Mouse (Mus musculus) midbrain, embryonic 15.5 days (tissue): ENCODE data around the gene Zmynd10. TPM values are rescaled to one million over a fixed set of nuclear protein-coding genes. Genes with fewer than 3 reads are reported as not detected.

Experiments used
- ATAC-seq: fragments of 200-750 bp; cut with Nextera tagmentation; replicated peaks from 2 replicates; pipeline ENCODE4 v1.8.0; 2017; ENCODE audit warnings: moderate TSS enrichment
- H3K27ac ChIP-seq: fragments of 300-500 bp; sonication (generic); 2 replicates; pipeline ENCODE4 v1.5.1; 2015; ENCODE audit warnings: mild to moderate bottlenecking, inconsistent platforms
- H3K27me3 ChIP-seq: fragments of 300-500 bp; sonication (generic); replicated peaks from 2 replicates; pipeline ENCODE4 v1.6.1; 2015; ENCODE audit warnings: inconsistent platforms
- H3K36me3 ChIP-seq: fragments of 300-500 bp; sonication (generic); replicated peaks from 2 replicates; pipeline ENCODE4 v1.6.1; 2015; ENCODE audit warnings: inconsistent platforms
- H3K4me1 ChIP-seq: fragments of 300-500 bp; sonication (generic); 2 replicates; pipeline ENCODE4 v1.6.1; 2015; ENCODE audit warnings: inconsistent platforms
- H3K4me2 ChIP-seq: fragments of 300-500 bp; sonication (generic); 2 replicates; pipeline ENCODE4 v1.6.1; 2015; ENCODE audit warnings: inconsistent platforms, mild to moderate bottlenecking, moderate library complexity
- H3K4me3 ChIP-seq: fragments of 300-500 bp; sonication (generic); 2 replicates; pipeline ENCODE4 v1.5.1; 2015; ENCODE audit warnings: mild to moderate bottlenecking, inconsistent platforms
- H3K9ac ChIP-seq: fragments of 300-500 bp; sonication (generic); 2 replicates; pipeline ENCODE4 v1.6.1; 2015; ENCODE audit warnings: mild to moderate bottlenecking, inconsistent platforms
- H3K9me3 ChIP-seq: fragments of 300-500 bp; sonication (generic); 2 replicates; pipeline ENCODE4 v1.6.1; 2016; ENCODE audit warnings: inconsistent platforms
- WGBS: fragments of 180-500 bp; shearing (Covaris S2); methylation state at CpG from one replicate; pipeline ENCODE4 v1.1.7; 2015; ENCODE audit warnings: mixed read lengths; 5-methylcytosine and 5-hydroxymethylcytosine counted together
- polyA plus RNA-seq: library from polyadenylated mRNA; unstranded; fragments of >200 nt; fragmentation: Nextera tagmentation; extraction: Ambion mirVana; gene quantifications from 2 replicates; pipeline ENCODE4 v1.2.1, GENCODE M21; 2015

Gene Zmynd10
- polyA plus RNA-seq, 1 experiment from 2014 or later, result 4.6 TPM

GRCm38 (mm10) chr9:107587833-107588639, 40.9 kb downstream of the Zmynd10 start:
- WGBS, result 7% methylated on average over 33 of the region's 33 CpGs

GRCm38 (mm10) chr9:107590058-107590772, 43.1 kb downstream of the Zmynd10 start:
- WGBS, result 93% methylated on average over 25 of the region's 25 CpGs

More at GRCm38 (mm10) chr9:107587833-107588639, 40.9 kb downstream of the Zmynd10 start:
- Histone ChIP-seq H3K4me1 (peaks cover 14% of the 10 kb centered on the region), H3K9ac (peak overlapping the region; percentile 46), H3K9me3 (no peaks in the 10 kb centered on the region), H3K4me2 (peak overlapping the region; percentile 65), H3K27ac (no peak overlapping the region), H3K27me3 (no peaks in the 10 kb centered on the region), H3K4me3 (peak overlapping the region; percentile 60), H3K36me3 (peaks cover 7% of the 10 kb centered on the region; the same call in 1 of the 2 replicates)
- ATAC-seq, result no peak; the same call in 1 of the 2 replicates

GRCm38 (mm10) chr9:107590773-107591060, 43.6 kb downstream of the Zmynd10 start:
- Histone ChIP-seq H3K4me1 (peaks cover 14% of the 10 kb centered on the region), H3K4me2 (no peak overlapping the region), H3K9me3 (no peaks in the 10 kb centered on the region), H3K9ac (no peak overlapping the region), H3K36me3 (peaks cover 11% of the 10 kb centered on the region; the same call in 1 of the 2 replicates), H3K4me3 (no peak overlapping the region), H3K27ac (no peak overlapping the region), H3K27me3 (no peaks in the 10 kb centered on the region)
- WGBS, result 96% methylated on average over 6 of the region's 6 CpGs
- no peak for ATAC-seq

More at GRCm38 (mm10) chr9:107590058-107590772, 43.1 kb downstream of the Zmynd10 start:
- peaks cover 11% of the 10 kb centered on the region; the same call in 1 of the 2 replicates for H3K36me3 ChIP-seq
- H3K9me3 ChIP-seq, result no peaks in the 10 kb centered on the region
- H3K4me1 ChIP-seq, result peaks cover 14% of the 10 kb centered on the region
- no peak for ATAC-seq
- no peak overlapping the region for H3K27ac ChIP-seq
- no peak overlapping the region for H3K4me3 ChIP-seq
- no peak overlapping the region for H3K9ac ChIP-seq
- H3K4me2 ChIP-seq, result no peak overlapping the region
- H3K27me3 ChIP-seq, result no peaks in the 10 kb centered on the region

- 82% methylated on average over 11 of the region's 11 CpGs for WGBS
- Histone ChIP-seq H3K27me3 (no peaks in the 10 kb centered on the region), H3K36me3 (peaks cover 11% of the 10 kb centered on the region; the same call in 1 of the 2 replicates), H3K4me3 (no peak overlapping the region), H3K4me1 (peaks cover 7% of the 10 kb centered on the region), H3K27ac (no peak overlapping the region), H3K9me3 (no peaks in the 10 kb centered on the region), H3K4me2 (no peak overlapping the region), H3K9ac (no peak overlapping the region)
- ATAC-seq, result no peak
Measured at GRCm38 (mm10) chr9:107593101-107593976, 46.2 kb downstream of the Zmynd10 start.

- 71% methylated on average over 8 of the region's 8 CpGs for WGBS
- no peaks in the 10 kb centered on the region for H3K27me3 ChIP-seq
- no peaks in the 10 kb centered on the region for H3K9me3 ChIP-seq
- ATAC-seq, result no peak
- H3K4me1 ChIP-seq, result no peaks in the 10 kb centered on the region
- H3K9ac ChIP-seq, result no peak overlapping the region
- H3K4me2 ChIP-seq, result no peak overlapping the region
- H3K27ac ChIP-seq, result no peak overlapping the region
- no peak overlapping the region for H3K4me3 ChIP-seq
- peaks cover 11% of the 10 kb centered on the region; the same call in 1 of the 2 replicates for H3K36me3 ChIP-seq
Measured at GRCm38 (mm10) chr9:107594281-107595062, 47.4 kb downstream of the Zmynd10 start.

GRCm38 (mm10) chr9:107596619-107597569, 49.8 kb downstream of the Zmynd10 start:
- Histone ChIP-seq H3K4me3 (no peak overlapping the region), H3K27me3 (no peaks in the 10 kb centered on the region), H3K36me3 (0 out of 2 replicates have a peak, but pooled peaks cover 5% of the 10 kb centered on the region), H3K4me1 (peaks cover 2% of the 10 kb centered on the region; the same call in 1 of the 2 replicates), H3K9ac (no peak overlapping the region), H3K9me3 (no peaks in the 10 kb centered on the region), H3K27ac (no peak overlapping the region), H3K4me2 (no peak overlapping the region)
- 91% methylated on average over 11 of the region's 11 CpGs for WGBS
- no peak for ATAC-seq

- H3K36me3 ChIP-seq, result 0 out of 2 replicates have a peak, but pooled peaks cover 4% of the 10 kb centered on the region
- no peaks in the 10 kb centered on the region for H3K27me3 ChIP-seq
- WGBS, result 89% methylated on average over 5 of the region's 5 CpGs
- H3K9ac ChIP-seq, result no peak overlapping the region
- no peak overlapping the region for H3K4me2 ChIP-seq
- H3K4me3 ChIP-seq, result no peak overlapping the region
- no peaks in the 10 kb centered on the region for H3K9me3 ChIP-seq
- H3K27ac ChIP-seq, result no peak overlapping the region
- ATAC-seq, result no peak
- peaks cover 8% of the 10 kb centered on the region; the same call in 1 of the 2 replicates for H3K4me1 ChIP-seq
Measured at GRCm38 (mm10) chr9:107598385-107598784, 51.3 kb downstream of the Zmynd10 start.

- no peaks in the 10 kb centered on the region for H3K27me3 ChIP-seq
- H3K9ac ChIP-seq, result no peak overlapping the region
- H3K4me1 ChIP-seq, result peaks cover 8% of the 10 kb centered on the region; the same call in 1 of the 2 replicates
- H3K4me2 ChIP-seq, result no peak overlapping the region
- no peak overlapping the region for H3K4me3 ChIP-seq
- H3K27ac ChIP-seq, result no peak overlapping the region
- WGBS, result 89% methylated on average over 9 of the region's 9 CpGs
- no peaks in the 10 kb centered on the region for H3K36me3 ChIP-seq
- no peaks in the 10 kb centered on the region for H3K9me3 ChIP-seq
- ATAC-seq, result no peak
Measured at GRCm38 (mm10) chr9:107599433-107599832, 52.3 kb downstream of the Zmynd10 start.

- no peaks in the 10 kb centered on the region for H3K27me3 ChIP-seq
- no peak overlapping the region for H3K9ac ChIP-seq
- H3K4me1 ChIP-seq, result peaks cover 12% of the 10 kb centered on the region
- 83% methylated on average over 14 of the region's 14 CpGs for WGBS
- no peaks in the 10 kb centered on the region for H3K9me3 ChIP-seq
- no peaks in the 10 kb centered on the region for H3K36me3 ChIP-seq
- ATAC-seq, result no peak
- H3K4me3 ChIP-seq, result no peak overlapping the region
- H3K4me2 ChIP-seq, result no peak overlapping the region
- no peak overlapping the region for H3K27ac ChIP-seq
Measured at GRCm38 (mm10) chr9:107599842-107600241, 52.7 kb downstream of the Zmynd10 start.

GRCm38 (mm10) chr9:107600745-107601144, 53.6 kb downstream of the Zmynd10 start:
- Histone ChIP-seq H3K27me3 (no peaks in the 10 kb centered on the region), H3K9me3 (no peaks in the 10 kb centered on the region)
- 79% methylated on average over 12 of the region's 12 CpGs for WGBS

More at GRCm38 (mm10) chr9:107600745-107601144, 53.6 kb downstream of the Zmynd10 start:
- Histone ChIP-seq H3K4me1 (peaks cover 14% of the 10 kb centered on the region), H3K4me2 (no peak overlapping the region), H3K36me3 (no peaks in the 10 kb centered on the region), H3K9ac (no peak overlapping the region), H3K4me3 (no peak overlapping the region), H3K27ac (no peak overlapping the region)
- ATAC-seq, result no peak
